Mouse (Mus musculus) B cell, adult (primary cell): ENCODE measurements around the gene Kcne1. TPM values are rescaled to one million over a fixed set of nuclear protein-coding genes. Genes with fewer than 3 reads are reported as not detected.

Experiments used
- total RNA-seq: library from RNA; stranded (reverse); gene quantifications from 4 replicates; pipeline ENCODE4 v1.2.4, GENCODE M21; 2023; ENCODE audit not compliant: inconsistent age

Gene Kcne1
- not detected in 4 replicates for total RNA-seq

DNA sequence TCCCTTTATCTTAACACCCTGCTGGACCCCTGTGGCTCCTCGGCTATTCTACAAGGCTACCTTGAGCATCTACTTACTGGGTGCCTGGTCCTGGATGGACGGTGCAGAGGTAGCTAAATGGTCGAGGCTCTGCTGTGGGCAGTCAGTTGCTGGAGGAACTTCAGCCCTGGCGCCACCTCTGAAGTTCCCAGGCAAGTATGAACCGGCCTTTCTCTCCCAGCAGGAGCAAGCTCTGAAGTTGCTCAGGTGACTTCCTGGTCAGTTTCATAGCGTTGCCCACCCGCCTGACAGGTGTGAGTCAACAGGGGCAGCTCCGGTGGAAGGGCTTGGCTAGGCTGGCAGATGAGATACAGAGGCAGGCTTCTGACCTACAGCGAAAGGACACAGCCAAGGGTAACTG, at the start of gene Kcne1:
Gene Kcne1, minus strand, starts transcription at position 240 of the 400 bp plus-strand sequence.

DNA sequence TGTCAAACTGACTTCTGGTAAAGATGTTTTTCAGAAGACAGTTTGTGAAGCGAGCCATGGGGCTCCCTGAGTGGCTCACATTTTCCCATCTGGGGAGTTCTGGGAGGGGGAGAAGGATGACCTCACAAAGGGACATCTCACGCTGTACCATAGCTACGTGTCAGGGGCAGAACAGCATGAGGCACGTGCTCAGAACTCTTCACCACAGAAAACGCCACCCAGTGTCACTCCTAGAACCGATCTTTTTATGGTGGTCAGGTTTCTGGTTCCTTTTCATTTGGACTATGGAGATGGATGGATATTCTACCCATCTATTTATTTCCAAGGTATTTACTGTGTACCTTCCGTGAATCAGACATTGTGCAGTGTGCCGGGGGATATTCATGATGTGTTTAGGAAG, 37.9 kb downstream of the Kcne1 start, which contains the start of gene Fam243:
Gene Fam243, minus strand, starts transcription at position 101 of the 400 bp plus-strand sequence.

DNA sequence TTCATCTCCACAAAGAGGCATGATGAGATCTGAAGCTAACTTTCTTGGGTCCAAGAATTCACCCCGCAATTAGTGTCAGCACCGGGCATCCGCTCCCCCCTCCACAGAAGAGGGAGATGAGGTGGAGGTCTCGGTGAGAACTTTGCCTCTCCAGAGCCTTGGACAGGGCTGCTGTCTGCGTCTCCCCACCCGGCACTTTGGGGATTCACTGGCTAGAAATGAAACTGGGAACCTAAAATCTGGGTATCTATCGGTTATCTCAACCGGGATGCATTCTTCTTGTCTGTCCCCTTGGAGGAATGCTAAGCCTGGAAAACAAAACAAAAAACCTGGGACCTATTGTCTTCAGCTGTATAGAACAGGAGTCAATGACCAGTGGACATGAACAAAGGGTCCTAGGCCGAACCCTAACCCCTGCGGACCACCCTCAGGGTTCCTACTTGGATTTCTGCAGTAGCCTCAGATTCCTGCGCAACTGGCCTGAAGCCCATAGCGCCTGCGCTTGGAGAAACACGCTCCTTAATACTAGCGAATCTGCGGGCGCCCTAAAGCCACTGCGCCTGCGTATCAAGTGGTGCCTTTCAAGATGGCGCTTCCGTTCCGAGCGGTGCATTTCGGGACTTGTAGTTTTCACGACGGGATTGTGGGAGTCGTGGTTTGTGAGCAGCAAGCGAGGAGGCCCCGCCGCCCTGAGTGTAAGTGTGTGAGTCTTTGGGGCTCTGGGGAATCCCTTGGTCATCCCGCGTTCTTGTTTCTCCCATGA, 58.4 kb downstream of the Kcne1 start, which contains the start of gene Smim11:
Gene Smim11, plus strand, starts transcription at position 638 of the 763 bp plus-strand sequence.

Other genes with a start within 250 kb of the Kcne1 start
- gene Kcne2, start 67.1 kb downstream of the Kcne1 start, total RNA-seq: not detected in 4 replicates
- gene Smim11, start 58.2 kb downstream of the Kcne1 start, total RNA-seq: 14.7 to 31.6 TPM (median 27.6 TPM) in 4 replicates
- not detected in 4 replicates for gene Fam243, start 38.0 kb downstream of the Kcne1 start, total RNA-seq
- gene Rcan1, start 111.4 kb upstream of the Kcne1 start, total RNA-seq: 6.9 to 11.0 TPM (median 7.6 TPM) in 4 replicates
- gene Clic6, start 126.3 kb upstream of the Kcne1 start, total RNA-seq: not detected in 4 replicates